Mouse (Mus musculus) liver, adult 2 months (tissue): ENCODE measurements around the gene Pkd2l1.

Source experiments
- CTCF ChIP-seq: fragments of 200-500 bp; IDR thresholded peaks from 2 replicates; pipeline ENCODE4 v1.5.1; 2011; ENCODE audit warnings: low read depth, low read length, control low read depth
- POLR2A ChIP-seq: fragments of 200-500 bp; IDR thresholded peaks from 2 replicates; pipeline ENCODE4 v1.6.1; 2011; ENCODE audit warnings: low read length, control low read depth; ENCODE audit not compliant: insufficient read depth; ENCODE audit errors: extremely low read depth

- TF ChIP-seq CTCF (no peak), POLR2A (no peak)
Observed at GRCm38 (mm10) chr19:44229776-44230175, 37.5 kb upstream of the Pkd2l1 start.
